Mouse (Mus musculus) brain, embryonic 14.5 days (tissue): ENCODE measurements around the gene Galnt10.

ENCODE experiments used
- CTCF ChIP-seq: fragments of 200-500 bp; IDR thresholded peaks from 2 replicates; pipeline ENCODE4 v1.5.1; 2012; ENCODE audit warnings: inconsistent platforms, mild to moderate bottlenecking, moderate library complexity, borderline replicate concordance; ENCODE audit not compliant: insufficient read depth, insufficient read length; ENCODE audit errors: extremely low read depth
- POLR2A ChIP-seq: fragments of 200-500 bp; IDR thresholded peaks from 2 replicates; pipeline ENCODE4 v1.6.1; 2012; ENCODE audit warnings: mild to moderate bottlenecking, inconsistent platforms, borderline replicate concordance; ENCODE audit not compliant: poor library complexity, insufficient read depth, insufficient read length, severe bottlenecking; ENCODE audit errors: extremely low read depth

DNA sequence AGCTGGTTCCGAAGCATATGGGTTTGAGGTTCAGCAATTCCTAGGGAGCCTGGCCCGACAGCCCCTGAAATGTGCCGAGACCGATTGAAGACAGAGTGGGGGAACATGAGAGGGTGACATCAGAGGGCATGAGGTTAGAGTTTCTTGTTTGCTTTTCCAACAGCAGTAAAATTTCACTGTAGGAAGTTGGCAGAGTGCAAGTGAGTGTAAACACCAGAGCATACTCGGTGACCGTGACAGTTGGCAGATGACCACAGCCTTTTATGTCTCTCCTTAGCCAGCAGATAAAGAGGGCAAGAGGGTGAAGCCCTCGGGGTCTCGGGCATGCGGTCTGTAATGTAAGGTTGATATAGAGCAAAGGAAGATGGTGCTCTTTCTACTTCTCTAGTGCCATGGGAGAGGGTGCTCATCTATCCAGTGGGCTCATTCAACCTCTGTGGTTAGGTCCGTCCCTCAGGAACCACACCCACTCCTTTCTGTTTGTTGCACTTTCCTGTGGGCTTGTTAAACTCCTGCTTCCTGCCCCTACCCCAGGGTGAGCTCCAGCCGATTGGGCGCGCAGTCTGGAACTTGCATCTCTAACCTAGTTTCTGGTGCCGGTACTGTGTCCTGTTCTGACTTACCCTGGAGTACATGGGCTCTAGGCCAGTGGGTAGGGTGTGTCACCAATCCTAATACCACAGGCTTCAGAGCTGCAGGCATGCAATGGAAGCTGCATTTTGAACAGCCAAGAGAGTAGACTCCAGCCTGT lies 43.1 kb downstream of the Galnt10 start:
- TF ChIP-seq POLR2A: no peak
- TF ChIP-seq CTCF: no peak
